Mouse (Mus musculus) right cerebral cortex, postnatal 14 days (tissue): Measurements from ENCODE around the gene Plxna2.

ENCODE experiments used
- DNase-seq: peaks from one replicate; pipeline ENCODE4 v3.0.0; 2022

The Plxna2 gene

DNA sequence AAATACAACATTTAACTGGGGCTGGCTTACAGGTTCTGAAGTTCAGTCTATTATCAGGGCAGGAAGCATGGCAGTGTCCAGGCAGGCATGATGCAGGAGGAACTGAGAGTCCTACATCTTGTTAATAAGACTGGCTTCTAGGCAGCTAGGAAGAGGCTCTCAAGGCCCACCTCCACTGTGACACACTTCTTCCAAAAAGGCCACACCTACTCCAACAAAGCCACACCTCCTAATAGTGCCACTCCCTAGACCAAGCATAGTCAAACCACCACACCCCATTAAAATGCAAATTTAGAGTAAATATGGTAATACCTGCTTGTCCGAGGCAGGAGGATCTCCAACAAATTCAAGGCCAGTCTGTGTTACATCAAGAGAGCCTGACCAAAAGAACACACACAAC lies 156.7 kb downstream of the Plxna2 start:
- no peak for DNase-seq

DNA sequence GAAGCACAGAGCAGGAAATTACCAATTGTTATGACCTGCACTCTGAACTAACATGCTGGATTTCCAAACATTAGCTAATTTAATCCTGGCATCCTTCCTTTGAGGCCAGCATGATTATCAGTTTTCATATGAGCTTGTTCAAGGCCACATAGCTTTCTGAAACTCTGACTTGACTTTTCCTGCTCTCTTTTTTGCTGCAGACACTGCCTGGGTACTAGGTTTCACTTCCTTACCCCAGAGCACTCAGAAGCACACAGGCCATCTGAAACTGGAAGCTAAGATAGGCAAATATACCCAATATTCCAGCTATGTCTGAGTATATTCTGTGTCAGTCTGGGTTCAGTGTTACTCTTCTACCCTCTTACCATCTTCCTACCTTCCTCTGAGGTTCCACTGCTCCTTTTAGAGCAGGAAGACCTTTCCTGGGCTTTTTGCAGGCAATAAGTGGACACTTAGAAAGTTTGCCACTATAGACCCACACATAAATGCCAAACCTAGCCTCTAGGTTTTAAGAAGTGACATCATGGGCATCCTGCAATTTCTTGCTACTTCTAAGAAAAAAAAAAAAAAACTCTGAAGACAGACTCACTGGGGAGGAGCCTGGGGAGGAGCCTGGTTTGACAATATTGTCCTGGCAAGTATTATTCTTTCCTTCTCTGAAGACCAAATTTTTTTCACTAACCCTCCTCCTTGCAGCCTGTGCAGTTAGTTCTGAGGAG lies 157.8 kb downstream of the Plxna2 start:
- DNase-seq, result no peak

DNA sequence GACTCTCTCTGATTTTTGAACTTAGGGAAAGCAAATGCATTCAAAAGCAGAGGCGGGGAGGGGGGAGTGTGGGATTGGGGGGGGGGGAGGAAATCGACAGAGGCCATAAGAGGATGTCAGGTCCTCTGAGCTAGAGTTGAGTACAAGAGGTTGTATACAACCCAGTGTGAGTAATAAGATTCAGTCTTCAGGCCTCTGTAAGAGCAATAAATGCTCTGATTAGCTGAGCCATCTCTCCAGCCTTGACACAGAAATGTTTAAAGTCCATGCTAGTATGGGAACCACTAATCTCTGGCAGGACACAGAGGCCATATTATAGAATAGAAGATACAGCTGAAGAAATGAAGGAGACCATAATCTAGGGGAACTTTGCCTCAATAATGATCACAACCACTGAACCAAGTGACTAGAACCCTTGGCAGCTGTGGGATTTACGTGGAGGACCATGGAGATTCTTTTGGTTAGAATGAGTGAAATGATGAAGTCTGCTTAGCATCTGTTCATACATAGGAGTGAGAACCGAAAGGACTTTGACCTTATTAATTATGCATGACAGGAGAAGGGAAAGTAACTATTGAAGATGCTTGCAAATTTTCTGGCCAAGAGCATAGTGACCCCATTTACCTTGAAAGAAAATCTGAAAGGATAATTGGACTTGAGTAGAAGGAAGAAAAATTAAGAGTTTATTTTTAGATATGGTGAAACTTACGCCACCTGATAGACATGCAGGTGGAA lies 158.7 kb downstream of the Plxna2 start:
- no peak for DNase-seq

DNA sequence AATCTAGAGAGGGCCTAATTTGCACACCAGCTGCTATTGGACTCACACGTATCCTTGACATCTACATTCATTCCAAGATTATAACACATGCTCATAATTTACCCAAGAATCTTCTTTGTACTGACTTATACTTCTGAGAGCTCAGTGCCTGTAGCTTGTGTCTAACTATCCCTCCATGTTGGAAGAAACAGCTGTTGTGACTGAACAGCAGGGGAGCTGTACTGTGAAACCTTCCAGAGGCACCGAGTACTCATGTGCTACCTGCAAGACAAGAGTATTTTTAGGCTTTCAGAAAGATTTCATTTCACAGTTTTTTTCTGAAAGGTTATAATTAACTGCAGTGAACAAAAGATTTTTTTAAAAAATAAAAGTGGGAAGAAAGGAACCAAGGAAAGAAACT lies 159.6 kb downstream of the Plxna2 start:
- DNase-seq, result no peak

DNA sequence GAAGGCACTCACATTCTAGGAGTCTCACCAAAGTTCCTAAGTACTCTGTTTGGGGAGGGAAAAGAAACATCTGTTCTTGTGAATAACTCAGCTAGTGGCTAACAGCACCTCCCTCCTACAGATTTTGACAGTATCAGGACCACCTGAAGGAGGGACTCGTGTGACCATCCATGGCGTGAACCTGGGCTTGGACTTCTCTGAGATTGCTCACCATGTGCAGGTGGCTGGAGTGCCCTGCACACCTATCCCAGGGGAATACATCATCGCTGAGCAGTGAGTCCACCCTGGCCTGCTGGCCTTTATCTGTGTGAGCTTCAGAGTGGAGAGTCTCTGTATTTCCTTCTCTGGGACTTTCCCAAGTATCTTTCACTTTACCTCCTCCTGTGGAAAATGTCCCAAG lies 162.4 kb downstream of the Plxna2 start:
- no peak for DNase-seq

DNA sequence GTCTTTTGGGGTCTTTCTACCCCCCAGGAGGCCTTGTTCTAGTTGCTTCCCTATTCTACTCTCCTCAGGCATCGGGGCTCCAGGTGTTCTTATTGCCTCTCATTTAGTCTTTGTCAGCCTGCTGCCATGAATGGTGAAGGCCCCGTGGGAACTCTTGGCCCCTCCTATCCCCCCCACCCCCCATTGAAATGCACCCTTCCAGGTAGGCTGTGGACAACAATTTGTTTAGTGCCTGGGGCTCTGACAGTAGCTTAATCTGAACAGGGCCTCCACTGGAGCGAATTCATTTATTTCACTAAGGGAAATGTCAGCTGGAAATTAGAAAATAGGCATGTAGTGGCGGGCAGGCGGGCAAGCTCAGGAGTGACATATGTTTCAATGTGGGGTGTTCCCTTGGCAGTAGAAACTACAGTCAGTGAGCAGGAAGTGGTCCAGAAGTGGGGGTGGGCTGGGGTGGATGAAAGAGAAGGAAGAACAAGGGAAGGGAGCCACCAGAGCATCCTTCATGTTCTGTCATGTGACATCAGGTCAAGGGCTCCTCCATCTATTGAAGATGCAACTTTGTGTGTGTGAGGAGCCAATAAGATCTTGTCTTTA lies 162.9 kb downstream of the Plxna2 start:
- no peak for DNase-seq

DNA sequence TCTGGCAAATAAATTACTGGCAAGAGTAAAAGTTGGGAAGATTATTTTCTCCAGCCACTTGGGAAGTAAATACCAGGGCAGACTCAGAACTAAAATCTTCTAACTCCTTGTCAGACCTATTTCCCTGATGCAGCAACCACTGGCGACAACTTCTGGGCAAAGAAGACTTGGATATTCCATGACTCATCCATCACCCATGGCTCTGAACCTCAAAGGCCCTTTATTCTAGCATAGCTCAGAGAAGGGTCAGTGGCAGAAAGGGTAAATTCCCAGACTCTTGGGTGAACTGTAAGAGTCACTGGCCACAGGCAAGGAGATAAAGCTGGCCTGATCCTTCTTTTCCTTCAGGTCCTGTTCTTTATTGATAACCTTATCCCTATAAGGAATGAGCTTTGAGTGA lies 163.5 kb downstream of the Plxna2 start:
- no peak for DNase-seq

DNA sequence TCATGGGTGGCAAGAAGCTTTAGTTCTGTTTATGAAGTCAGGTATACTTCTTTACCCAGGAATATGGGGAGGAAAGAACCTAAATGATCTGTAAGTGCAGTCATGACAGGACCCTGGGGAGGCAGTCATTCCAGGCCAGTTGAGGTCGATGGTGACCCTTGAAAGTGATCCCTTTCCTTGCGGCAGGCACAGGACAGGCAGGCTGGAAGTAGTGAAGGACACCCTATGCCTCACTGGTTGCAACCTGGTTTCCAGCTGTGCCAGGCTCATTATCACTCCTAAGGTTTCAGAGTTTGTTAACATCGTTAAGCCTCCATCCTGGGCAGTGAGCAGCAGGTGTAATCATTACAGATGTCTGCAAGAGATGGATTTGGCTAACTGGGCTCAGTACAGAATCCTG lies 164.3 kb downstream of the Plxna2 start:
- no peak for DNase-seq

DNA sequence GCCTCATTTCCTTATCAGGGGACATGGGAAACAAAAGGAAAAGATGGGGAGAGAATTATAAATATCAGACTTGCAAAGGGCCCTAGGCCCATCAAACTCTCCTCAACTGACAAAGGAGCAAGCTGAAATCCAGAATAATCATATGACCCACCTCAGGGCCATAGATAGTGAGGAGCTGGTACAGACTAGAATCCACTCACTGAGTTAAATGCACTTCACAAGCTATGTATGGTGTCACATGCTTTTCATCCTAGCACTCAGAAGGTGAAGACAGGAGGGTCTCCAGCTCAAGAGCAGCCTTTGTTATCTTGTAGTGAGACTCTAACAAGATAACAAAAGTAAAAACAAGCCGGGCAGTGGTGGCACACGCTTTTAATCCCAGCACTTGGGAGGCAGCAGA lies 169.6 kb downstream of the Plxna2 start:
- no peak for DNase-seq

DNA sequence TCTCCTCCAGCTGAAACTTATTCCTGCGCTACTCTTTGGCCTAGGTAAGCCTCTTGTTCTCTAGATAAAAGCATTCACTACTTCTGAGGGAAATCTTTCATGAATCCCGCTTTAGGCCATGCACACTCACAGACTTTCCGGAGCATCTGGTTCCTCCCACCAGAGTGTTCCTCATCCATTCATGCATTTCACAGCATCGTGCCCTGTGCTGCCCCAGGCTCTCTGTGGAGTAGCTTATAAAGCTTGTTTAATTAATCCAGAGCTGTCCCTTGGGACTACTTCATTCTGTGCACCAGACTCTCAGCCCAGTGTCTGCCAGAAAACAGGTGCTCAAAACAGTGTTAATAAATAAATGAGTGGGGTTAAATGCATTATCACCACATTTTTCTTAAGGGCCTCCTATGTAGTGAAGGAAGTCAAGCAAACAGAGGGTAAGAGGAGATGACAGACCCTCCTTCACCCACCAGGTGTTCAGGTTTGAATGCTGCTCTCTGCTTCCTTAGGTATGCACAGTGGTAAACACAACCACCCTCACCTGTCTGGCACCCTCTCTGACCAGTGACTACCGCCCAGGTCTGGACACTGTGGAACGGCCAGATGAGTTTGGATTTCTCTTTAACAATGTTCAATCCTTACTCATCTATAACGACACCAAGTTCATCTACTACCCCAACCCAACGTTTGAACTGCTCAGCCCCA lies 175.4 kb downstream of the Plxna2 start:
- DNase-seq, result no peak

DNA sequence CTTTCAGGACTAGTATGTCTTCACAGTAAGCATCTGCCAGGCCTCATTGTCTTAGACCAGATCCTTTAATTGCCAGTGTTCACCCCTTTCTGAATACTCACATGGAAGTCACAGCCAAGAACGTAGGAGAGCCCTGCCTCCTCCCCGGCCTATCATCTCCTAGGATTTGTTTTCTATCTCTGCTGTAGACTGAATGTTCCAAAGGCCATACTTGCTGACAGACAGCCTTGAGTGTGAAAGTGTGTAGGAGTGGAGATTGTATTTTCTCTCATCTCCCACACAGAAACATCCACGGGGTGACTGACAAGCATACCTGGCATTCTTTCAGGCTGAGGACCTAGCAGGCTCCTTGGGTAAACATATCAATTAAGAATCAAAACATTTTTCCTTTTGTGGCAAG lies 177.3 kb downstream of the Plxna2 start:
- no peak for DNase-seq

DNA sequence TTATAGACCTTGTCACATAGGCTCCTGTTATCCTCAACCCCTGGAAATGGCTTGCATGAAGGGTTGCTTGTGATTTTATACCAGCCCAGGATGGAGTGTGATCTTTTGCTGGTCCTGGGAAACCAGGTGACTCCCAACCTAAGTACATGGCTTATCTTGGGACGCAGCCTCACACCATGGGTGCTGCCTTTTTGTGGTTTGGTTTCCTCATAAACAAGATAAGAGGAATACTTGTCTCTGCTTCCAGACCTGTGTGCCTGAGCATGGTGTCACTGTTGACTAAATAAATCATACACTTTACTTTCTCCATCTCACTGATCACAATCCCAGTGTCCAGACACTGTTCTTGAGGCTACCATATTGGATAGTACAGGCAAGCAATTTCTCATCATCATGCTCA lies 179.8 kb downstream of the Plxna2 start:
- DNase-seq, result no peak

DNA sequence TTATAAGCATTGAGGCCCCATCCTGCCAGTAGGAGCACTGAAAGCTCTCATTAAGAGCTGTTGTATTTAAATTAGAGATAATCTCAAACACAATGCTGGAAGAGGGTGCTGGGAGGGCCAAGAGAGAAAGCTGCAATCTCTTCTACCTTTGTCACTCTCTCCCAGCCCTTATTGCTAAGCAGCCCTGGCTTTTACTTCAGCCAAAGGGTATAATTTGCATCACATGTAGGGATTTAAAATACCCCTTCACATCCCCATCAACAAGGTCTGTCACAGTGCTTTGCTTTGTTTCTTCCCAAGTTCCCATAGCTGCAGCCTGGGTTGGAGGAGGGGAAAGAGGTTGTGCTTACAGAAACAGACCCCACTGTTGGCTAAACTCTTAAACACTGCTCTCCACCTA lies 180.5 kb downstream of the Plxna2 start:
- no peak for DNase-seq

DNA sequence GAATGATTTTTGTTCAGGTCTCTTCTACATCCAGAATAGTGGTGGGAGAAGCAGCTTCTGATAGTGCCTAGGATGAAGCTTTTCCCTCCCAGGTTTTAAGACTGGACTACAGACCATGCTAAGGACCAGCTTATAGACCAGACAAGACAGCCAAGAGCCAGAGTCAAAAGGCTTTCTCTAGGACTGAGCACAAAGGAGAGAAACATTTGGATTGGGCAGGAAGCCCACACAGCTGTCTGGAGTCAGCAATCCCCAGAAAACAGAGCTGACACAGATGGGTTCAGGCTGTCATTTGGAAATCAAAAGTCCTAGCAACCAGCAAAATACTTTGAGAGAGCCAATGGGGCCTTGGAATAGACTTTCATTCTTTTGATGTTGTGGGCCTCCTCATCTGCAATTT lies 190.2 kb downstream of the Plxna2 start:
- no peak for DNase-seq

DNA sequence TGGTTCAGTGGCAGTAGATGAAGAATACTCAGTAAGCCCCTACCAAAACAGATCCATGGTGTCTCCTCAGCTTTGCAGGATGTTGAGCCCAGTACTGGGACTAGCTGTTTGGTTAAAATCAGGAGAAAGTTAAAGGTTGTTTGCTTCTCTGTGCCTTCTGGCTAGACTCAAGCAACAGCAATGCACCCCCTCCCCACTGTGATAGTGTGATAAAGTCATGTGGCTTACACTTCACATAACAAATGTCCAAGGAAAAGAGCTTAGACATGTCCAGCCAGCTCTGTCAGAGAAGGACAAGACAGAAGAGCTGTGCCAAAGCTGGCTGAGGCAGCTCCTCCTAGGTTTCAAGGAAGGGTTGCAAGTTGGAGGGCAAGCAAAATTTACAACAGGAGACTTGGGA lies 190.7 kb downstream of the Plxna2 start:
- no peak for DNase-seq

DNA sequence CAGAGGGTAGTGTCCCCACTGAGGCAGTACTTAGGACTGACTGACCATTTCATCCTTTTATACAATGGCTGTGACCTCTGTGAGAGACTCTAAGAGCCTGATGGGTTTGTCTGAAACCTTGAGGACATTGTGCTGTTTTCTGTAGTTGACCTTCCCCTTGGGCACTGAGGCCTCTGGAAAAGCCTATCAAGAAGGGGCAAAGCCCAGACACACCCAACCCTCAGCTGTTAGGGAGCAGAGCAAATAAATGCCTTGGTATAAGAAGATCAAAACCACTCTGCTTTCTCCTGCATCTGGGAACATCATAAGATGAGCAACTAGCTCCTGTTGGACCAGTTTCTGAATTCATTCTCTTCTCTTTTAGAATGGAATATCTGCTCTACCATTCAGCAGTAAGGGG lies 191.6 kb downstream of the Plxna2 start:
- no peak for DNase-seq

DNA sequence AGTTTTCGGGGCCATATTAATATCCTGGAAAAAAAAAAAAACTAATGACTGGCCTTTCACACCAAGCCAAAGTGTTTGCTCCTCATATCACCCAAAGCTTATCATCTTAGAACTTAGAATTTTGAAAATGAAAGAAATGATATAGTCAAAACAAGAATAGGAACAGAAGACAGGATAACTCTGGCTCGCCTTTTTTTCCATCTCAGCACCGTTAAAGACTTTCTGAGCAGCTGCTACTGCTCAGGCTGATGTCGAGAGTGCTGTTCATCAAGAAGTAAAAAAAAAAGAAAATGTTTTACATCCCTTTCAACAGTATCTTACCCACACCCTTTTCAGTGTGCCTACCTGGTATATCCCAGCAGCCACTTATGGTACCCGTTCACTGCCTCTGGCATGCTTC lies 196.2 kb downstream of the Plxna2 start:
- DNase-seq, result no peak

DNA sequence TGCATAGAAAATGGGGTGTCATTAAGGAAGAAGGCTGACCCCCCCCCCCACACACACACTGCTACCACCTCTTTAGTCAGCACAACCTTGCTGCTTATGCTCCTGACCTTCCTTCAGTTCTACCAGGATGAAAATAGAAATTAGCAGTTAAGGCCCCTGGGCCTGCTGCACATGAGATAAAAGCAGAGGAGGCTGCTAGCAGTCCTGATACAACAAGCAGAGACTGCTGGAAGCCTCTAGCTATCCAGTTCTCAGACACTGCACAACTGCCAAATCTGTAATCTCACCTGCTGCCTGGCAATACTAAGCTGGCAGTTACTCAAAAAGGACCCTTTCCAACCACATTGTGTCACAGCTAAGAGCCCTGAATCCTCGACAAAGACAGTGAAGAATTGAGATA lies 197.5 kb downstream of the Plxna2 start:
- no peak for DNase-seq

DNA sequence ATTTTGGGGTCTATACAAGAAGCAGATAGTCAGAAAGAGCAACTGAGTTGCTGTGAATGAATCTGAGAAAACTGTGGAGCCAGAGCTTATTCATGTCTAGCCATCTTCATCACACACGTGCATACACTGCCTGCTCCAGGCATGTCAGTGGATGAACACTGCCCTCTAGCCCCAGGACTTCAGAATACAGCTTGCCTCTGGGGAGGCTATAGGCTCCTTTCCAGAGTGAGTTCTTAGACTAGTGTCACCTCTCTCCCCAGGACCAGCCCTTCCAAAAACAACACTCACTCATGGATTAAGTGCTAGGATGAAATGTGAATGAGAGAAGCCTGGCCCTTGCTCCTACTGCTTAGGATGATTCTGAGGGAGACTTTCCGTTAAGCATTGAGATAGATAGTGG lies 198.9 kb downstream of the Plxna2 start:
- peak; percentile 65 for DNase-seq

DNA sequence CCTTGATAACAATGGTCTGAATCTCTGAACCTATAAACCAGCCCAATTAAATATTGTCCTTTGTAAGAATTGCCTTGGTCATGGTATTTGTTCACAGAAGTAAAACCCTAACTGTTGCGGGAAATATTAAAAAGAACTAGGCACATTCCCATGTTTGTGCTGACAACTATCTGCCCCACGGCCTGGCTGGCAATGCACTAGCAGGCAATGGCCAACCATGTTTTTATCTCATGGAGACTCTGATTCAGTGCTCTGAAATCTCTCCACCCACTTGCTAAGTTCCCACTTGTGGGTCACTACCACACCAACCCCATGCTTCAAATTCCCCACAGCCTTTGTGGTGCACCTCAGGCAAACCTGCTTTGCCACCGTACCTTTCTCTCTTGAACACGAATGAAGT lies 202.9 kb downstream of the Plxna2 start:
- DNase-seq, result no peak

DNA sequence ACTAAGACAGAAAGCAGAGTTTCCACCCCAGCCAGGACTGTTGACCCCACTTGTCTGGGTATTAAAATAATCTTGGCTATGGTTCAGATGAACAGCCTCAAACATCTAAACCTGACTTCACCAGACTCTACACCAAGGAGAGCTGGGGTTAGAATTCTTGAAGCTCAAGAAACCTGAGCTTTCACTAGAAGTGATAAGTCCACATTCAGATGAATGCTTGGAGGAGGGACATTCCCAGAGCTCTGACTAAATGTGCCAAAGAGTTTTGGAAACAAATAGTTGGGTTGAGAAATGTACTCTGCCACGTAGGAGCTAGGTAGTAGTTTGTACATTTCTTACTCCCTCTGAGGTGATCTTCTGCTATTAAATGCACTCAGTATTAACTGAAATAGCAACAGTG lies 203.7 kb downstream of the Plxna2 start:
- no peak for DNase-seq

DNA sequence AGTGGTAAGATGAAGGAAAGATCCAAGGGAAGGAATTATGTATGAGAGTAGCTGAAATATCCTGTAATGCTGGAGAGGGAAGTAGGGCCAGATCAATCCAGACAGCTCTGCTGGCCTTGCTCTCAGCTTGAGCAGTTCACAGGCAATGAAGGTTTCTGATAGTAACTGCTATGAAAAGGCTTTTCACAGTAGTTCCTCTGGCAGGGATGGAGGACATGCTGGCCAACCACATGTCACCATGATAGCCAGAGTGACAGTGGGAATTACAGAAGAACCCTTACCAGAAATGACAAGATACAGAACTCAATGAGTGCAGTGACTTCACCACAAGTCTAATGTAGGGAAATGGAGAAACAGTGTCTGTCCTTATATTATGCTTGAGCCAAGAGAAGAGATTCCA lies 210.3 kb downstream of the Plxna2 start:
- DNase-seq, result no peak

DNA sequence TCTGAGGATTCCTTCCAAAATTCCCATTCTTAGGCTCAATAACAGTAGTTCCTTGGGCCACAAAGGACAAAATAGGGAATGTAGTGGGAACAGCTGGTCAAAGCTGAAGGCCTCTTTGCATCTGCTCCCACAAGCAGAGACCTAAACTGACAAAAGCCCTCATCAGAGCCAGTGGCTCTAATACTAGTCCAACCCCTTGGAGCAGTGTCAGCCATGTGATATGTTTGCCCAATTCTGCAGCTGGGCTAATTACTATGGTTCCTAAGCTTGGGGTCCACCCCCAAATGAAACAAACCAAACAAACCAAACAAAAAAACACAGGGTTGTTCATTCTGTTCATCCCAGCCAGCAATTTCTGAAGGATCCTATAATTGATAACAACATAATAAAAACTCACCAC lies 217.2 kb downstream of the Plxna2 start:
- DNase-seq, result no peak

DNA sequence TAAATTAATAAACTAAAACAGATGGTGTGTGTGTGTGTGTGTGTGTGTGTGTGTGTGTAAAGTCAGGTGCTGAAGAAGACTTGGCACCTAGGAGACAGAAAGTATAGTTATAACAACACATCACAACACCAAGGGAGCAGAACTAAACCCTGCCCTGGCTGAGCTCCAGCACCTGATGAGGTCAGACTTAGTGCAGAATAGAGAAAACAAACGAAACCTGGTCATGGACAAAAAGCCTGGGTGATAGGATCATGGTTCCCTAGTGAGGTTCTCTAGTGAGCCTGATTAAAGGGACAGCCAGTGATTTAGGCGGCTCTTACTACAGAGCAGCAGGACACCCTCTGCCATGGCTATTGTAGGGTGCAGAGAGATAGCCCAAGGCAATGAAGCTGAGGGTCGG lies 218.2 kb downstream of the Plxna2 start:
- DNase-seq, result no peak
